Mouse (Mus musculus) cerebellum, adult 2 months (tissue): ENCODE measurements around the gene Vmn1r195. TPM values are rescaled to one million over a fixed set of nuclear protein-coding genes. Genes with fewer than 3 reads are reported as not detected.

Source experiments
- DNase-seq, 2 experiments: peaks; one replicate each; pipeline ENCODE4 v3.0.0; 2021
- H3K27ac ChIP-seq: fragments of 200-500 bp; 2 replicates; pipeline ENCODE4 v1.5.1; 2012; ENCODE audit warnings: low read length, control low read depth, inconsistent platforms; ENCODE audit not compliant: insufficient read depth
- H3K27me3 ChIP-seq: fragments of 200-500 bp; 2 replicates; pipeline ENCODE4 v1.6.1; 2012; ENCODE audit warnings: inconsistent platforms, mild to moderate bottlenecking, low read length, moderate library complexity; ENCODE audit not compliant: control insufficient read depth, insufficient read depth
- H3K4me1 ChIP-seq: fragments of 200-500 bp; 2 replicates; pipeline ENCODE4 v1.6.1; 2011; ENCODE audit warnings: low read length; ENCODE audit not compliant: control insufficient read depth, insufficient read depth
- H3K4me3 ChIP-seq: fragments of 200-500 bp; replicated peaks from 2 replicates; pipeline ENCODE3; 2011; ENCODE audit warnings: mild to moderate bottlenecking, low read depth, low read length, control low read depth; ENCODE audit not compliant: insufficient read depth
- CTCF ChIP-seq: fragments of 200-500 bp; IDR thresholded peaks from 2 replicates; pipeline ENCODE4 v1.5.1; 2011; ENCODE audit warnings: low read depth, mild to moderate bottlenecking, control low read depth, low read length, moderate library complexity, borderline replicate concordance; ENCODE audit not compliant: insufficient read depth
- POLR2A ChIP-seq: fragments of 200-500 bp; IDR thresholded peaks from 2 replicates; pipeline ENCODE4 v1.6.1; 2011; ENCODE audit warnings: low read length, control low read depth, borderline replicate concordance; ENCODE audit not compliant: insufficient read depth
- polyA plus RNA-seq: library from polyadenylated mRNA; depleted of rRNA; stranded (reverse); fragments of >200 nt; gene quantifications from 2 replicates; pipeline ENCODE4 v1.2.3, GENCODE M21; 2012; rRNA removed

Vmn1r195 gene
- polyA plus RNA-seq, 1 experiment, result not detected

DNA sequence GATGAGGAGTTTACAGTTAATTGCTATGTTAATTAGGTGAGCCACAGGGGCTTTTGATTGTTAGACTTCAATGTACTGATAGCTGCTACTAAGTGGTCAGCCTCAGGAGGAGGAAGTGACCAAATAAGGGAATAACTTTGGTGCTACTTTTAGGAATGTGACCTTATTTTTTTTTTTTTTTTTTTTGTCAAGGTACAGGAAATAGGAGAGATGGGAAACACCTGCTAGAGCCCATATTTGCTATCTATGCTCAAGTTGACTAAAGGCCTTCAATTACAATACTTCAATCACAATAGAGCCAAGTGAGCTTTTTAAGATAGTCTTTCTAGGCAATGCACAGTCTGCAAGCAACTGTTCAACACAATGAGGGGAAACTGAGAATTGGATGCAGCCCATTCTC is 49.8 kb downstream of the Vmn1r195 start:
- no peaks in the 10 kb centered on the region for H3K27me3 ChIP-seq
- no peak for DNase-seq
- no peak overlapping the region for H3K4me3 ChIP-seq
- H3K4me1 ChIP-seq, result no peaks in the 10 kb centered on the region
- H3K27ac ChIP-seq, result no peak overlapping the region
- TF ChIP-seq POLR2A (no peak), CTCF (no peak)

DNA sequence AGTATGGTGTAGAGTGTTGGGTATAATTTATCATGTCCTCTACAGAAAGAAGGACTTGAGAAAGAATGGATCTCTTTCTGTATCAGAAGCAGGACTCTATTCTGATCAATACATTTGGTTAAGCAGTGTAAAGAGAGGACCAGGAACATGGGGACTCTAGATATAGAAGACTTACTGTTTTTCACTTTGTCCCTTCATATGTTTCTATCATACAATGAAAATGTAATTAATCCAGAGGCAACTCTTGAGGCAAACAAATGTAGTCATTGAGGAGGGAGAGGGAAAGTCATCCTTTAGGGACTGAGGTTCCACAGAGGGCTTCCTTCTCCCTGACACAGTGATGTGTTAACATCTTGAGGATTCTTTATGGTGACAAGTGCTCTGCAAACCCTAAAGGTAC is 54.0 kb downstream of the Vmn1r195 start, which contains the start of gene Vmn1r197:
Gene Vmn1r197, plus strand, starts transcription at position 301 of the 400 bp plus-strand sequence.
- no peaks in the 10 kb centered on the region for H3K4me1 ChIP-seq
- H3K27me3 ChIP-seq, result no peaks in the 10 kb centered on the region
- no peak for TF ChIP-seq CTCF
- no peak for TF ChIP-seq POLR2A
- no peak within 1 kb of the TSS for H3K27ac ChIP-seq
- H3K4me3 ChIP-seq, result no peak within 1 kb of the TSS
- DNase-seq, result no peak

Other genes with a start within 250 kb of the Vmn1r195 start
- gene Hist1h2ah, start 235.0 kb upstream of the Vmn1r195 start, polyA plus RNA-seq, result not detected in 2 replicates
- 0.34 TPM in 1 of 2 replicates, not detected in the other for gene Hist1h2bk, start 234.7 kb upstream of the Vmn1r195 start, polyA plus RNA-seq
- 8.8 and 9.8 TPM in 2 replicates for gene Hist1h4i, start 229.2 kb upstream of the Vmn1r195 start, polyA plus RNA-seq
- 0.60 and 1.1 TPM in 2 replicates for gene Hist1h2ag, start 227.6 kb upstream of the Vmn1r195 start, polyA plus RNA-seq
- gene Hist1h2bj, start 227.3 kb upstream of the Vmn1r195 start, polyA plus RNA-seq, result 0.97 and 1.5 TPM in 2 replicates
- gene Vmn1r188, start 186.1 kb upstream of the Vmn1r195 start, polyA plus RNA-seq, result not detected in 2 replicates
- not detected in 2 replicates for gene Vmn1r189, start 164.7 kb upstream of the Vmn1r195 start, polyA plus RNA-seq
- not detected in 2 replicates for gene Vmn1r191, start 86.6 kb upstream of the Vmn1r195 start, polyA plus RNA-seq
- not detected in 2 replicates for gene Vmn1r192, start 79.4 kb upstream of the Vmn1r195 start, polyA plus RNA-seq
- gene Vmn1r193, start 47.4 kb upstream of the Vmn1r195 start, polyA plus RNA-seq, result not detected in 2 replicates
- gene Vmn1r194, start 26.3 kb upstream of the Vmn1r195 start, polyA plus RNA-seq, result not detected in 2 replicates
- not detected in 2 replicates for gene Vmn1r196, start 19.4 kb downstream of the Vmn1r195 start, polyA plus RNA-seq
- not detected in 2 replicates for gene Vmn1r197, start 54.1 kb downstream of the Vmn1r195 start, polyA plus RNA-seq
- not detected in 2 replicates for gene Vmn1r198, start 79.8 kb downstream of the Vmn1r195 start, polyA plus RNA-seq
- not detected in 2 replicates for gene Vmn1r199, start 109.3 kb downstream of the Vmn1r195 start, polyA plus RNA-seq
- 0.10 TPM in 1 of 2 replicates, not detected in the other for gene Vmn1r200, start 119.9 kb downstream of the Vmn1r195 start, polyA plus RNA-seq
- not detected in 2 replicates for gene Vmn1r201, start 201.4 kb downstream of the Vmn1r195 start, polyA plus RNA-seq
- gene Vmn1r202, start 234.9 kb downstream of the Vmn1r195 start, polyA plus RNA-seq, result 0.03 TPM in 1 of 2 replicates, not detected in the other
- gene Vmn1r203, start 247.6 kb downstream of the Vmn1r195 start, polyA plus RNA-seq, result not detected in 2 replicates